Mouse (Mus musculus) liver, postnatal 0 days (tissue): ENCODE results near the gene Fasn.

Source experiments
- CTCF ChIP-seq: sonication (generic); IDR thresholded peaks from 2 replicates; pipeline ENCODE4 v1.5.1; 2016; ENCODE audit warnings: antibody characterized with exemption, low read depth
- EP300 ChIP-seq: IDR thresholded peaks from 2 replicates; pipeline ENCODE4 v1.6.1; 2016; ENCODE audit warnings: antibody characterized with exemption, low read depth, mild to moderate bottlenecking

- TF ChIP-seq CTCF = no peak
- TF ChIP-seq EP300 = no peak
Observed at GRCm38 (mm10) chr11:120850331-120851030, 26.1 kb upstream of the Fasn start.
